Mouse (Mus musculus): ENCODE results near the gene Hikeshi. TPM values are rescaled to one million over a fixed set of nuclear protein-coding genes. Genes with fewer than 3 reads are reported as not detected.

Gene Hikeshi
- polyA plus RNA-seq, 1 experiment from 2014 or later, result 133 TPM

Other genes with a start within 250 kb of the Hikeshi start
- not detected in 2 replicates for gene Ccdc81, start 37.6 kb downstream of the Hikeshi start, polyA plus RNA-seq (2014; fragmentation: Nextera tagmentation; extraction: Ambion mirVana)
- gene Eed, start 39.8 kb upstream of the Hikeshi start, polyA plus RNA-seq (2014; fragmentation: Nextera tagmentation; extraction: Ambion mirVana), result 72.8 and 76.5 TPM in 2 replicates
- 37.5 and 39.1 TPM in 2 replicates for gene Picalm, start 189.0 kb upstream of the Hikeshi start, polyA plus RNA-seq (2014; fragmentation: Nextera tagmentation; extraction: Ambion mirVana)